Mouse (Mus musculus) G1E (cell line): ENCODE measurements at regions not wholly inside any gene's neighbourhood (a gene's known extent, or its start where the extent isn't known, plus 50 kb on each side); places are given as distances from the start of the nearest gene placed in this dataset.

Experiments used
- CTCF ChIP-seq: IDR thresholded peaks from 2 replicates; pipeline ENCODE4 v1.5.1; 2012; ENCODE audit warnings: low read depth, low read length, inconsistent platforms, mixed read lengths
- GATA1 ChIP-seq: IDR thresholded peaks from 2 replicates; pipeline ENCODE4 v1.6.1; 2012; ENCODE audit warnings: borderline replicate concordance, low read length, inconsistent platforms, mixed read lengths
- GATA2 ChIP-seq: IDR thresholded peaks from 2 replicates; pipeline ENCODE4 v1.6.1; 2012; ENCODE audit warnings: low read depth, low read length, inconsistent platforms, borderline replicate concordance
- POLR2AphosphoS5 ChIP-seq: IDR thresholded peaks from 2 replicates; pipeline ENCODE4 v1.6.1; 2012; ENCODE audit warnings: low read depth, low read length, inconsistent platforms; ENCODE audit not compliant: insufficient replicate concordance
- TAL1 ChIP-seq: conservative IDR thresholded peaks from 2 replicates; pipeline ENCODE4 v1.6.1; 2012; ENCODE audit warnings: low read depth, low read length, inconsistent platforms, mixed read lengths

DNA sequence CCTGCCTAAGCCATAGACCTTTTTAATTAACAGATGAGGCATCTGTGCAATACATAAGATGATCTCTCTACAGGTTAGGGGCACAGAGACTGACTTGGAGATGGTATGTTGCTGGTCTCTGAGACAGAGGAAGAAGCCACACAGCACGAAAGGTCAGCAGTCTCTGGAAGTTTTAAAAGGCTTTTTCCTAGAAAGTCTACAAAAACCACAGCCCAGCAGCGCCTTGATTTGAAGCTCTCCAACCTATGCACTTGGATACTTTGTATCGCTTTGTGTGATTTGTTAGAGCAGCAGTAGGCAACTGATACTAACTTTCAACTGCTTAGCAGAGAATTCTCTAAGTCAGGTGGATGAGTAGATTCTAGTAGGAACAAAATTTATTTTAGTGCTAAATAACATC, 132.3 kb upstream of the Tab2 start:
- TF ChIP-seq GATA2 (no peak), CTCF (no peak), TAL1 (no peak), GATA1 (no peak), POLR2AphosphoS5 (no peak)
